Mouse (Mus musculus) forebrain, embryonic 11.5 days (tissue): Measurements from ENCODE around the gene Qsox2. TPM values are rescaled to one million over a fixed set of nuclear protein-coding genes. Genes with fewer than 3 reads are reported as not detected.

Source experiments
- ATAC-seq: fragments of 200-750 bp; cut with Nextera tagmentation; replicated peaks from 2 replicates; pipeline ENCODE4 v1.8.0; 2017; ENCODE audit warnings: moderate TSS enrichment; ENCODE audit not compliant: low FRiP score
- DNase-seq: peaks from one replicate; pipeline ENCODE4 v3.0.0-alpha.2; 2017; ENCODE audit warnings: low spot score
- H3K27ac ChIP-seq: fragments of 300-500 bp; sonication (generic); 2 replicates; pipeline ENCODE4 v1.5.1; 2014; ENCODE audit warnings: low read depth, low read length
- H3K27me3 ChIP-seq: fragments of 300-500 bp; sonication (generic); 2 replicates; pipeline ENCODE4 v1.6.1; 2014; ENCODE audit warnings: mild to moderate bottlenecking, low read length, mixed read lengths; ENCODE audit not compliant: control insufficient read depth, insufficient read depth
- H3K36me3 ChIP-seq: fragments of 300-500 bp; sonication (generic); 2 replicates; pipeline ENCODE4 v1.6.1; 2014; ENCODE audit warnings: mild to moderate bottlenecking, low read length, moderate library complexity, mixed read lengths; ENCODE audit not compliant: control insufficient read depth, insufficient read depth
- H3K4me1 ChIP-seq: fragments of 300-500 bp; sonication (generic); replicated peaks from 2 replicates; pipeline ENCODE4 v1.6.1; 2014; ENCODE audit warnings: low read length, mixed read lengths; ENCODE audit not compliant: control insufficient read depth, insufficient read depth
- H3K4me2 ChIP-seq: fragments of 300-500 bp; sonication (generic); 2 replicates; pipeline ENCODE4 v1.6.1; 2014; ENCODE audit warnings: low read depth, mild to moderate bottlenecking, low read length, moderate library complexity, mixed read lengths; ENCODE audit not compliant: severe bottlenecking
- H3K4me3 ChIP-seq: fragments of 300-500 bp; sonication (generic); 2 replicates; pipeline ENCODE4 v1.5.1; 2014; ENCODE audit warnings: low read depth, low read length
- H3K9ac ChIP-seq: fragments of 300-500 bp; sonication (generic); 2 replicates; pipeline ENCODE4 v1.6.1; 2014; ENCODE audit warnings: low read length
- H3K9me3 ChIP-seq: fragments of 300-500 bp; sonication (generic); 2 replicates; pipeline ENCODE4 v1.6.1; 2016; ENCODE audit warnings: low read length, mixed read lengths; ENCODE audit not compliant: control insufficient read depth
- WGBS: fragments of 180-500 bp; shearing (Covaris S2); extraction: QIAGEN DNeasy Blood & Tissue Kit; methylation state at CpG from one replicate; pipeline ENCODE4 v1.1.7; 2014; 5-methylcytosine and 5-hydroxymethylcytosine counted together
- polyA plus RNA-seq: library from polyadenylated mRNA; unstranded; fragments of >200 nt; fragmentation: Nextera tagmentation; extraction: Ambion mirVana; gene quantifications from 2 replicates; pipeline ENCODE4 v1.2.1, GENCODE M21; 2014

Gene Qsox2
- polyA plus RNA-seq, 1 experiment from 2014 or later, result 20.6 TPM

- H3K36me3 ChIP-seq, result no peaks in the 10 kb centered on the region
- 79% methylated on average over 4 of the region's 4 CpGs for WGBS
- no peak overlapping the region for H3K4me3 ChIP-seq
- H3K27me3 ChIP-seq, result no peaks in the 10 kb centered on the region
- no peak overlapping the region for H3K9ac ChIP-seq
- no peak overlapping the region for H3K4me2 ChIP-seq
- no peaks in the 10 kb centered on the region for H3K4me1 ChIP-seq
- DNase-seq (no peak), ATAC-seq (no peak)
- H3K27ac ChIP-seq, result no peak overlapping the region
- H3K9me3 ChIP-seq, result no peaks in the 10 kb centered on the region
Measured at GRCm38 (mm10) chr2:26264646-26265045, 27.3 kb upstream of the Qsox2 start.

- no peak overlapping the region for H3K27ac ChIP-seq
- DNase-seq (no peak), ATAC-seq (no peak)
- H3K36me3 ChIP-seq, result no peaks in the 10 kb centered on the region
- no peak overlapping the region for H3K4me2 ChIP-seq
- H3K9ac ChIP-seq, result no peak overlapping the region
- no peaks in the 10 kb centered on the region for H3K4me1 ChIP-seq
- 87% methylated on average over 16 of the region's 16 CpGs for WGBS
- H3K9me3 ChIP-seq, result no peaks in the 10 kb centered on the region
- H3K4me3 ChIP-seq, result no peak overlapping the region
- H3K27me3 ChIP-seq, result no peaks in the 10 kb centered on the region
Measured at GRCm38 (mm10) chr2:26257315-26258096, 20.2 kb upstream of the Qsox2 start.

GRCm38 (mm10) chr2:26254816-26255215 is 17.5 kb upstream of the Qsox2 start:
- H3K4me2 ChIP-seq, result no peak overlapping the region
- WGBS, result 67% methylated on average over 4 of the region's 4 CpGs
- ATAC-seq, result no peak

GRCm38 (mm10) chr2:26252514-26253206 is 15.3 kb upstream of the Qsox2 start:
- Histone ChIP-seq H3K4me2 (no peak overlapping the region), H3K27me3 (no peaks in the 10 kb centered on the region), H3K4me1 (no peaks in the 10 kb centered on the region), H3K4me3 (no peak overlapping the region), H3K36me3 (no peaks in the 10 kb centered on the region), H3K27ac (no peak overlapping the region), H3K9me3 (no peaks in the 10 kb centered on the region), H3K9ac (no peak overlapping the region)
- ATAC-seq, result no peak
- WGBS, result 63% methylated on average over 8 of the region's 8 CpGs
- no peak for DNase-seq

More at GRCm38 (mm10) chr2:26254816-26255215, 17.5 kb upstream of the Qsox2 start:
- H3K9me3 ChIP-seq, result no peaks in the 10 kb centered on the region
- H3K27ac ChIP-seq, result no peak overlapping the region
- H3K9ac ChIP-seq, result no peak overlapping the region
- no peaks in the 10 kb centered on the region for H3K27me3 ChIP-seq
- H3K36me3 ChIP-seq, result no peaks in the 10 kb centered on the region
- H3K4me3 ChIP-seq, result no peak overlapping the region
- H3K4me1 ChIP-seq, result no peaks in the 10 kb centered on the region
- DNase-seq, result no peak

- no peak for ATAC-seq
Measured at GRCm38 (mm10) chr2:26247531-26247930, 10.2 kb upstream of the Qsox2 start.

GRCm38 (mm10) chr2:26240841-26241240 is 3.5 kb upstream of the Qsox2 start:
- no peak overlapping the region for H3K4me3 ChIP-seq
- no peak overlapping the region for H3K27ac ChIP-seq
- 72% methylated on average over 3 of the region's 3 CpGs for WGBS
- DNase-seq (no peak), ATAC-seq (no peak)
- no peaks in the 10 kb centered on the region for H3K9me3 ChIP-seq
- H3K4me1 ChIP-seq, result 0 out of 2 replicates have a peak, but pooled peaks cover 4% of the 10 kb centered on the region
- H3K27me3 ChIP-seq, result no peaks in the 10 kb centered on the region
- H3K4me2 ChIP-seq, result no peak overlapping the region
- no peaks in the 10 kb centered on the region for H3K36me3 ChIP-seq
- H3K9ac ChIP-seq, result no peak overlapping the region

More at GRCm38 (mm10) chr2:26247531-26247930, 10.2 kb upstream of the Qsox2 start:
- no peak overlapping the region for H3K4me2 ChIP-seq
- H3K4me3 ChIP-seq, result no peak overlapping the region
- DNase-seq, result no peak
- no peaks in the 10 kb centered on the region for H3K4me1 ChIP-seq
- H3K27ac ChIP-seq, result no peak overlapping the region
- H3K27me3 ChIP-seq, result no peaks in the 10 kb centered on the region
- H3K9me3 ChIP-seq, result no peaks in the 10 kb centered on the region
- no peak overlapping the region; the same call in 1 of the 2 replicates for H3K9ac ChIP-seq
- no peaks in the 10 kb centered on the region for H3K36me3 ChIP-seq
- 66% methylated on average over 3 of the region's 3 CpGs for WGBS

- H3K9me3 ChIP-seq, result no peaks in the 10 kb centered on the region
- no peaks in the 10 kb centered on the region for H3K36me3 ChIP-seq
- 71% methylated on average over 9 of the region's 9 CpGs for WGBS
- ATAC-seq (no peak), DNase-seq (no peak)
- H3K4me2 ChIP-seq, result no peak overlapping the region
- H3K9ac ChIP-seq, result no peak overlapping the region
- H3K27ac ChIP-seq, result no peak overlapping the region
- peaks cover 4% of the 10 kb centered on the region; the same call in 1 of the 2 replicates for H3K4me1 ChIP-seq
- H3K4me3 ChIP-seq, result no peak overlapping the region
- no peaks in the 10 kb centered on the region for H3K27me3 ChIP-seq
Measured at GRCm38 (mm10) chr2:26240330-26240729, 3.0 kb upstream of the Qsox2 start.

- Histone ChIP-seq H3K36me3 (no peaks in the 10 kb centered on the region), H3K9me3 (no peaks in the 10 kb centered on the region), H3K4me3 (peak overlapping the region; percentile 90), H3K27ac (peak overlapping the region; percentile 72), H3K4me1 (peaks cover 4% of the 10 kb centered on the region; the same call in 1 of the 2 replicates), H3K9ac (peak overlapping the region; percentile 70), H3K27me3 (no peaks in the 10 kb centered on the region), H3K4me2 (peak overlapping the region; percentile 83)
- no peak for DNase-seq
- ATAC-seq, result peak; percentile 67; the same call in 1 of the 2 replicates
- 1% methylated on average over 51 of the region's 51 CpGs for WGBS
Measured at GRCm38 (mm10) chr2:26236681-26237289, 540 bp downstream of the Qsox2 start.
